Mouse (Mus musculus): Measurements from ENCODE around the gene Ybx3. TPM values are rescaled to one million over a fixed set of nuclear protein-coding genes. Genes with fewer than 3 reads are reported as not detected.

The Ybx3 gene
- polyA plus RNA-seq, 1 experiment from 2014 or later: 71.3 TPM

- Histone ChIP-seq H3K27me3 (ENCODE audit: control insufficient read depth, insufficient read depth, low read length) (no peaks in the 10 kb centered on the region), H3K27ac (ENCODE audit: low read depth, low read length) (peak overlapping the region; percentile 76), H3K4me3 (ENCODE audit: low read length) (peak overlapping the region; percentile 88), H3K9me3 (ENCODE audit: control insufficient read depth, low read length) (no peaks in the 10 kb centered on the region), H3K36me3 (ENCODE audit: control insufficient read depth, insufficient read depth, low read length) (no peaks in the 10 kb centered on the region), H3K4me1 (ENCODE audit: control insufficient read depth, insufficient read depth, low read length) (peaks cover 22% of the 10 kb centered on the region; the same call in 1 of the 2 replicates), H3K9ac (ENCODE audit: low read depth, low read length) (peak overlapping the region; percentile 91), H3K4me2 (replicated peaks; ENCODE audit: low read depth, low read length) (peak overlapping the region; percentile 78)
- WGBS: under 1% methylated on average over 43 of the region's 43 CpGs
- ATAC-seq (ENCODE audit: low FRiP score, low TSS enrichment): peak; percentile 17; the same call in 1 of the 2 replicates
These were observed 846 bp downstream of the Ybx3 start for GRCm38 (mm10) chr6:131387221-131388039.

GRCm38 (mm10) chr6:131386416-131387019 is 1.8 kb downstream of the Ybx3 start:
- 32% methylated on average over 9 of the region's 9 CpGs for whole genome bisulfite sequencing
- H3K27me3 ChIP-seq (ENCODE audit: control insufficient read depth, insufficient read depth, low read length): no peaks in the 10 kb centered on the region
- no peak overlapping the region for H3K27ac ChIP-seq (ENCODE audit: low read depth, low read length)
- no peak for ATAC-seq (ENCODE audit: low FRiP score, low TSS enrichment)
- H3K4me2 ChIP-seq (replicated peaks; ENCODE audit: low read depth, low read length): peak overlapping the region; percentile 78
- peak overlapping the region; percentile 88 for H3K4me3 ChIP-seq (ENCODE audit: low read length)
- H3K9ac ChIP-seq (ENCODE audit: low read depth, low read length): peak overlapping the region; percentile 91; the same call in 1 of the 2 replicates
- peaks cover 26% of the 10 kb centered on the region; the same call in 1 of the 2 replicates for H3K4me1 ChIP-seq (ENCODE audit: control insufficient read depth, insufficient read depth, low read length)
- H3K9me3 ChIP-seq (ENCODE audit: control insufficient read depth, low read length): no peaks in the 10 kb centered on the region
- H3K36me3 ChIP-seq (ENCODE audit: control insufficient read depth, insufficient read depth, low read length): no peaks in the 10 kb centered on the region

GRCm38 (mm10) chr6:131385469-131385868 is 2.8 kb downstream of the Ybx3 start:
- Histone ChIP-seq H3K9me3 (ENCODE audit: control insufficient read depth, low read length) (no peaks in the 10 kb centered on the region), H3K4me2 (replicated peaks; ENCODE audit: low read depth, low read length) (peak overlapping the region; percentile 78; the same call in 1 of the 2 replicates), H3K27me3 (ENCODE audit: control insufficient read depth, insufficient read depth, low read length) (no peaks in the 10 kb centered on the region), H3K27ac (ENCODE audit: low read depth, low read length) (no peak overlapping the region), H3K4me1 (ENCODE audit: control insufficient read depth, insufficient read depth, low read length) (peaks cover 26% of the 10 kb centered on the region; the same call in 1 of the 2 replicates), H3K36me3 (ENCODE audit: control insufficient read depth, insufficient read depth, low read length) (peaks cover 3% of the 10 kb centered on the region), H3K4me3 (ENCODE audit: low read length) (no peak overlapping the region), H3K9ac (ENCODE audit: low read depth, low read length) (no peak overlapping the region)
- ATAC-seq (ENCODE audit: low FRiP score, low TSS enrichment): no peak
- WGBS: 58% methylated on average over 1 of the region's 1 CpGs

- Histone ChIP-seq H3K27ac (ENCODE audit: low read depth, low read length) (no peak overlapping the region; the same call in 1 of the 2 replicates), H3K36me3 (ENCODE audit: control insufficient read depth, insufficient read depth, low read length) (peaks cover 19% of the 10 kb centered on the region), H3K4me3 (ENCODE audit: low read length) (no peak overlapping the region), H3K4me1 (ENCODE audit: control insufficient read depth, insufficient read depth, low read length) (peaks cover 26% of the 10 kb centered on the region; the same call in 1 of the 2 replicates), H3K27me3 (ENCODE audit: control insufficient read depth, insufficient read depth, low read length) (no peaks in the 10 kb centered on the region), H3K9ac (ENCODE audit: low read depth, low read length) (no peak overlapping the region), H3K9me3 (ENCODE audit: control insufficient read depth, low read length) (no peaks in the 10 kb centered on the region), H3K4me2 (replicated peaks; ENCODE audit: low read depth, low read length) (no peak overlapping the region; the same call in 1 of the 2 replicates)
- ATAC-seq (ENCODE audit: low FRiP score, low TSS enrichment): peak; percentile 7; the same call in 1 of the 2 replicates
- 16% methylated on average over 6 of the region's 6 CpGs for WGBS
These were observed 4.5 kb downstream of the Ybx3 start for GRCm38 (mm10) chr6:131383713-131384330.

- peaks cover 26% of the 10 kb centered on the region; the same call in 1 of the 2 replicates for H3K4me1 ChIP-seq (ENCODE audit: control insufficient read depth, insufficient read depth, low read length)
- H3K9me3 ChIP-seq (ENCODE audit: control insufficient read depth, low read length): no peaks in the 10 kb centered on the region
- peaks cover 28% of the 10 kb centered on the region for H3K36me3 ChIP-seq (ENCODE audit: control insufficient read depth, insufficient read depth, low read length)
- 37% methylated on average over 3 of the region's 3 CpGs for WGBS
- no peak overlapping the region; the same call in 1 of the 2 replicates for H3K4me2 ChIP-seq (replicated peaks; ENCODE audit: low read depth, low read length)
- peak overlapping the region; percentile 49; the same call in 1 of the 2 replicates for H3K27ac ChIP-seq (ENCODE audit: low read depth, low read length)
- H3K4me3 ChIP-seq (ENCODE audit: low read length): no peak overlapping the region
- H3K27me3 ChIP-seq (ENCODE audit: control insufficient read depth, insufficient read depth, low read length): no peaks in the 10 kb centered on the region
- no peak for ATAC-seq (ENCODE audit: low FRiP score, low TSS enrichment)
- H3K9ac ChIP-seq (ENCODE audit: low read depth, low read length): no peak overlapping the region
These were observed 5.3 kb downstream of the Ybx3 start for GRCm38 (mm10) chr6:131382984-131383337.

- peaks cover 26% of the 10 kb centered on the region; the same call in 1 of the 2 replicates for H3K4me1 ChIP-seq (ENCODE audit: control insufficient read depth, insufficient read depth, low read length)
- ATAC-seq (ENCODE audit: low FRiP score, low TSS enrichment): peak; percentile 88
These were observed 5.9 kb downstream of the Ybx3 start for GRCm38 (mm10) chr6:131382232-131382983.

GRCm38 (mm10) chr6:131378858-131379428 is 9.3 kb downstream of the Ybx3 start:
- peaks cover 17% of the 10 kb centered on the region; the same call in 1 of the 2 replicates for H3K4me1 ChIP-seq (ENCODE audit: control insufficient read depth, insufficient read depth, low read length)
- H3K4me3 ChIP-seq (ENCODE audit: low read length): no peak overlapping the region
- H3K4me2 ChIP-seq (replicated peaks; ENCODE audit: low read depth, low read length): no peak overlapping the region
- H3K36me3 ChIP-seq (ENCODE audit: control insufficient read depth, insufficient read depth, low read length): peaks cover 54% of the 10 kb centered on the region
- H3K9ac ChIP-seq (ENCODE audit: low read depth, low read length): no peak overlapping the region
- H3K9me3 ChIP-seq (ENCODE audit: control insufficient read depth, low read length): no peaks in the 10 kb centered on the region
- H3K27ac ChIP-seq (ENCODE audit: low read depth, low read length): no peak overlapping the region
- WGBS: 95% methylated on average over 18 of the region's 18 CpGs
- H3K27me3 ChIP-seq (ENCODE audit: control insufficient read depth, insufficient read depth, low read length): no peaks in the 10 kb centered on the region
- ATAC-seq (ENCODE audit: low FRiP score, low TSS enrichment): no peak

More at GRCm38 (mm10) chr6:131382232-131382983, 5.9 kb downstream of the Ybx3 start:
- 24% methylated on average over 14 of the region's 14 CpGs for WGBS
- H3K9me3 ChIP-seq (ENCODE audit: control insufficient read depth, low read length): no peaks in the 10 kb centered on the region
- H3K4me3 ChIP-seq (ENCODE audit: low read length): no peak overlapping the region
- H3K27me3 ChIP-seq (ENCODE audit: control insufficient read depth, insufficient read depth, low read length): no peaks in the 10 kb centered on the region
- H3K36me3 ChIP-seq (ENCODE audit: control insufficient read depth, insufficient read depth, low read length): peaks cover 33% of the 10 kb centered on the region
- H3K4me2 ChIP-seq (replicated peaks; ENCODE audit: low read depth, low read length): no peak overlapping the region; the same call in 1 of the 2 replicates
- peak overlapping the region; percentile 49; the same call in 1 of the 2 replicates for H3K27ac ChIP-seq (ENCODE audit: low read depth, low read length)
- H3K9ac ChIP-seq (ENCODE audit: low read depth, low read length): no peak overlapping the region

- H3K36me3 ChIP-seq (ENCODE audit: control insufficient read depth, insufficient read depth, low read length): peaks cover 67% of the 10 kb centered on the region
- H3K4me3 ChIP-seq (ENCODE audit: low read length): no peak overlapping the region
- H3K27me3 ChIP-seq (ENCODE audit: control insufficient read depth, insufficient read depth, low read length): no peaks in the 10 kb centered on the region
- H3K9ac ChIP-seq (ENCODE audit: low read depth, low read length): no peak overlapping the region
- no peak overlapping the region for H3K4me2 ChIP-seq (replicated peaks; ENCODE audit: low read depth, low read length)
- H3K9me3 ChIP-seq (ENCODE audit: control insufficient read depth, low read length): no peaks in the 10 kb centered on the region
- peaks cover 4% of the 10 kb centered on the region; the same call in 1 of the 2 replicates for H3K4me1 ChIP-seq (ENCODE audit: control insufficient read depth, insufficient read depth, low read length)
- no peak for ATAC-seq (ENCODE audit: low FRiP score, low TSS enrichment)
- WGBS: 95% methylated on average over 5 of the region's 5 CpGs
- H3K27ac ChIP-seq (ENCODE audit: low read depth, low read length): no peak overlapping the region
These were observed 10.9 kb downstream of the Ybx3 start for GRCm38 (mm10) chr6:131377378-131377777.
